Mouse (Mus musculus) regulatory T cell (primary cell): ENCODE data around the gene Lhx2.

Experiments used
- in situ Hi-C: fragments of 300-600 bp; cut with MboI, MseI; formaldehyde crosslinking; loops from one replicate; pipeline ENCODE4 v1.15.1; 2025; ENCODE audit warnings: high pct_unique_total_duplicates

Gene Lhx2

GRCm38 (mm10) chr2:38359186-38359585 lies 20.1 kb downstream of the Lhx2 start:
- in situ Hi-C loops = no loop called here

- in situ Hi-C loops = no loop called here
Observed at GRCm38 (mm10) chr2:38359811-38360210, 20.7 kb downstream of the Lhx2 start.

- in situ Hi-C loops = no loop called here
Observed at GRCm38 (mm10) chr2:38366222-38366621, 27.1 kb downstream of the Lhx2 start.

- in situ Hi-C loops = no loop called here
Observed at GRCm38 (mm10) chr2:38367023-38367422, 27.9 kb downstream of the Lhx2 start.

GRCm38 (mm10) chr2:38367852-38368251 lies 28.8 kb downstream of the Lhx2 start:
- in situ Hi-C loops = no loop called here

- in situ Hi-C loops = no loop called here
Observed at GRCm38 (mm10) chr2:38368746-38369330, 29.8 kb downstream of the Lhx2 start.

- in situ Hi-C loops = loop anchor here (10.0 kb wide), 1 partner anchor 91 kb away; the partner anchor contains the start of gene Dennd1a
Observed at GRCm38 (mm10) chr2:38375606-38376304, 36.7 kb downstream of the Lhx2 start.

- in situ Hi-C loops = loop anchor here (10.0 kb wide), 1 partner anchor 92 kb away; the partner anchor contains the start of gene Dennd1a
Observed at GRCm38 (mm10) chr2:38377254-38377653, 38.2 kb downstream of the Lhx2 start.

- in situ Hi-C loops = loop anchor here (10.0 kb wide), 1 partner anchor 94 kb away; the partner anchor contains the start of gene Dennd1a
Observed at GRCm38 (mm10) chr2:38378346-38378745, 39.3 kb downstream of the Lhx2 start.

GRCm38 (mm10) chr2:38378849-38379545 lies 39.9 kb downstream of the Lhx2 start:
- in situ Hi-C loops = loop anchor here (10.0 kb wide), 1 partner anchor 94 kb away; the partner anchor contains the start of gene Dennd1a

- in situ Hi-C loops = loop anchor here (10.0 kb wide), 1 partner anchor 95 kb away; the partner anchor contains the start of gene Dennd1a
Observed at GRCm38 (mm10) chr2:38379546-38379870, 40.4 kb downstream of the Lhx2 start.

- in situ Hi-C loops = loop anchor here (10.0 kb wide), 1 partner anchor 456 kb away; no protein-coding TSS in a partner anchor
Observed at GRCm38 (mm10) chr2:38380136-38381083, 41.3 kb downstream of the Lhx2 start.

- in situ Hi-C loops = loop anchor here (5.0 to 10.0 kb wide), 2 partner anchors 463 to 575 kb away; no protein-coding TSS in a partner anchor
Observed at GRCm38 (mm10) chr2:38387568-38388262, 48.6 kb downstream of the Lhx2 start.

- in situ Hi-C loops = no loop called here
Observed at GRCm38 (mm10) chr2:38394977-38395868, 56.1 kb downstream of the Lhx2 start.

- in situ Hi-C loops = no loop called here
Observed at GRCm38 (mm10) chr2:38395869-38396236, 56.8 kb downstream of the Lhx2 start.

GRCm38 (mm10) chr2:38397306-38397705 lies 58.2 kb downstream of the Lhx2 start:
- in situ Hi-C loops = no loop called here

GRCm38 (mm10) chr2:38397882-38398281 lies 58.8 kb downstream of the Lhx2 start:
- in situ Hi-C loops = no loop called here

- in situ Hi-C loops = no loop called here
Observed at GRCm38 (mm10) chr2:38402611-38403010, 63.5 kb downstream of the Lhx2 start.

GRCm38 (mm10) chr2:38403231-38403630 lies 64.2 kb downstream of the Lhx2 start:
- in situ Hi-C loops = no loop called here
